Mouse (Mus musculus): ENCODE measurements at regions not wholly inside any gene's neighbourhood (a gene's known extent, or its start where the extent isn't known, plus 50 kb on each side); places are given as distances from the start of the nearest gene placed in this dataset.

GRCm38 (mm10) chr11:114554576-114554975 lies 113.7 kb upstream of the Rpl38 start:
- DNase-seq: no peak
- Histone ChIP-seq H3K4me1 (ENCODE audit: control insufficient read depth, insufficient read depth, low read length) (no peaks in the 10 kb centered on the region), H3K4me3 (replicated peaks; ENCODE audit: extremely low read depth, low read depth, low read length) (no peak overlapping the region)
- no peak for TF ChIP-seq CTCF (IDR thresholded peaks at IDR 0.05; ENCODE audit: insufficient read depth, low read length)
- no peak for TF ChIP-seq POLR2A (IDR thresholded peaks at IDR 0.05; ENCODE audit: borderline replicate concordance, extremely low read depth, low read depth, low read length)
- 48% methylated on average over 5 of the region's 5 CpGs for WGBS

GRCm38 (mm10) chr11:114553992-114554391 lies 114.3 kb upstream of the Rpl38 start:
- no peak for DNase-seq
- WGBS: 15% methylated on average over 13 of the region's 13 CpGs
- TF ChIP-seq POLR2A (IDR thresholded peaks at IDR 0.05; ENCODE audit: borderline replicate concordance, extremely low read depth, low read depth, low read length) (no peak), CTCF (IDR thresholded peaks at IDR 0.05; ENCODE audit: insufficient read depth, low read length) (no peak)
- Histone ChIP-seq H3K4me1 (ENCODE audit: control insufficient read depth, insufficient read depth, low read length) (no peaks in the 10 kb centered on the region), H3K4me3 (replicated peaks; ENCODE audit: extremely low read depth, low read depth, low read length) (no peak overlapping the region)

- H3K4me3 ChIP-seq (replicated peaks; ENCODE audit: extremely low read depth, low read depth, low read length): no peak overlapping the region
- no peaks in the 10 kb centered on the region for H3K4me1 ChIP-seq (ENCODE audit: control insufficient read depth, insufficient read depth, low read length)
- no peak for TF ChIP-seq POLR2A (IDR thresholded peaks at IDR 0.05; ENCODE audit: borderline replicate concordance, extremely low read depth, low read depth, low read length)
- no peak for TF ChIP-seq CTCF (IDR thresholded peaks at IDR 0.05; ENCODE audit: insufficient read depth, low read length)
- 94% methylated on average over 7 of the region's 7 CpGs for WGBS
- DNase-seq: no peak
Observed at GRCm38 (mm10) chr11:114552176-114552575, 116.1 kb upstream of the Rpl38 start.

- DNase-seq: no peak
- no peaks in the 10 kb centered on the region for H3K4me1 ChIP-seq (ENCODE audit: control insufficient read depth, insufficient read depth, low read length)
- TF ChIP-seq CTCF (IDR thresholded peaks at IDR 0.05; ENCODE audit: insufficient read depth, low read length) (no peak), POLR2A (IDR thresholded peaks at IDR 0.05; ENCODE audit: borderline replicate concordance, extremely low read depth, low read depth, low read length) (no peak)
- 69% methylated on average over 4 of the region's 4 CpGs for WGBS
- no peak overlapping the region for H3K4me3 ChIP-seq (replicated peaks; ENCODE audit: extremely low read depth, low read depth, low read length)
Observed at GRCm38 (mm10) chr11:114551262-114551661, 117.1 kb upstream of the Rpl38 start.

GRCm38 (mm10) chr11:114548658-114549057 lies 119.7 kb upstream of the Rpl38 start:
- no peaks in the 10 kb centered on the region for H3K4me1 ChIP-seq (ENCODE audit: control insufficient read depth, insufficient read depth, low read length)
- WGBS: 75% methylated on average over 5 of the region's 5 CpGs
- TF ChIP-seq CTCF (IDR thresholded peaks at IDR 0.05; ENCODE audit: insufficient read depth, low read length): no peak
- TF ChIP-seq POLR2A (IDR thresholded peaks at IDR 0.05; ENCODE audit: borderline replicate concordance, extremely low read depth, low read depth, low read length): no peak
- DNase-seq: no peak
- H3K4me3 ChIP-seq (replicated peaks; ENCODE audit: extremely low read depth, low read depth, low read length): no peak overlapping the region

- Histone ChIP-seq H3K4me3 (replicated peaks; ENCODE audit: extremely low read depth, low read depth, low read length) (no peak overlapping the region), H3K4me1 (ENCODE audit: control insufficient read depth, insufficient read depth, low read length) (no peaks in the 10 kb centered on the region)
- no peak for TF ChIP-seq POLR2A (IDR thresholded peaks at IDR 0.05; ENCODE audit: borderline replicate concordance, extremely low read depth, low read depth, low read length)
- TF ChIP-seq CTCF (IDR thresholded peaks at IDR 0.05; ENCODE audit: insufficient read depth, low read length): no peak
- DNase-seq: no peak
- WGBS: 67% methylated on average over 3 of the region's 3 CpGs
Observed at GRCm38 (mm10) chr11:114544212-114544611, 124.1 kb upstream of the Rpl38 start.

GRCm38 (mm10) chr11:114542167-114542566 lies 126.2 kb upstream of the Rpl38 start:
- H3K4me1 ChIP-seq (ENCODE audit: control insufficient read depth, insufficient read depth, low read length): no peaks in the 10 kb centered on the region
- H3K4me3 ChIP-seq (replicated peaks; ENCODE audit: extremely low read depth, low read depth, low read length): no peak overlapping the region
- WGBS: 61% methylated on average over 8 of the region's 8 CpGs
- no peak for DNase-seq
- TF ChIP-seq CTCF (IDR thresholded peaks at IDR 0.05; ENCODE audit: insufficient read depth, low read length): no peak
- TF ChIP-seq POLR2A (IDR thresholded peaks at IDR 0.05; ENCODE audit: borderline replicate concordance, extremely low read depth, low read depth, low read length): no peak

GRCm38 (mm10) chr11:114540503-114540902 lies 127.8 kb upstream of the Rpl38 start:
- no peak for TF ChIP-seq CTCF (IDR thresholded peaks at IDR 0.05; ENCODE audit: insufficient read depth, low read length)
- TF ChIP-seq POLR2A (IDR thresholded peaks at IDR 0.05; ENCODE audit: borderline replicate concordance, extremely low read depth, low read depth, low read length): no peak
- WGBS: 75% methylated on average over 3 of the region's 3 CpGs
- DNase-seq: no peak
- H3K4me1 ChIP-seq (ENCODE audit: control insufficient read depth, insufficient read depth, low read length): no peaks in the 10 kb centered on the region
- no peak overlapping the region for H3K4me3 ChIP-seq (replicated peaks; ENCODE audit: extremely low read depth, low read depth, low read length)

GRCm38 (mm10) chr11:114536616-114537493 lies 131.5 kb upstream of the Rpl38 start:
- H3K4me1 ChIP-seq (ENCODE audit: control insufficient read depth, insufficient read depth, low read length): no peaks in the 10 kb centered on the region
- no peak overlapping the region for H3K4me3 ChIP-seq (replicated peaks; ENCODE audit: extremely low read depth, low read depth, low read length)
- 29% methylated on average over 13 of the region's 13 CpGs for WGBS
- no peak for DNase-seq
- no peak for TF ChIP-seq POLR2A (IDR thresholded peaks at IDR 0.05; ENCODE audit: borderline replicate concordance, extremely low read depth, low read depth, low read length)
- TF ChIP-seq CTCF (IDR thresholded peaks at IDR 0.05; ENCODE audit: insufficient read depth, low read length): no peak

GRCm38 (mm10) chr11:114535900-114536299 lies 132.4 kb upstream of the Rpl38 start:
- no peak for DNase-seq
- 84% methylated on average over 9 of the region's 9 CpGs for WGBS
- no peak for TF ChIP-seq CTCF (IDR thresholded peaks at IDR 0.05; ENCODE audit: insufficient read depth, low read length)
- H3K4me3 ChIP-seq (replicated peaks; ENCODE audit: extremely low read depth, low read depth, low read length): no peak overlapping the region
- no peaks in the 10 kb centered on the region for H3K4me1 ChIP-seq (ENCODE audit: control insufficient read depth, insufficient read depth, low read length)

Measured in lung, adult 2 months (tissue).